Mouse (Mus musculus): Measurements from ENCODE around the gene Lsm5.

GRCm38 (mm10) chr6:56745950-56746543, 41.5 kb upstream of the Lsm5 start:
- no peak for TF ChIP-seq CTCF (IDR thresholded peaks at IDR 0.05; ENCODE audit: extremely low read depth, insufficient read length, insufficient replicate concordance, low read depth, low read length)
- no peak for TF ChIP-seq POLR2A (IDR thresholded peaks at IDR 0.05; ENCODE audit: low read depth, low read length)

Data from small intestine, adult 2 months (tissue).